Mouse (Mus musculus): ENCODE data around the gene Mreg. TPM values are rescaled to one million over a fixed set of nuclear protein-coding genes. Genes with fewer than 3 reads are reported as not detected.

Mreg gene
- polyA plus RNA-seq, 3 experiments from 2014 or later: 0.47 TPM; not detected in 2

GRCm38 (mm10) chr1:72191449-72191848, 20.7 kb downstream of the Mreg start:
- ATAC-seq: no peak

GRCm38 (mm10) chr1:72188142-72188738, 23.9 kb downstream of the Mreg start:
- no peak for ATAC-seq

GRCm38 (mm10) chr1:72187486-72187885, 24.6 kb downstream of the Mreg start:
- ATAC-seq: no peak

- ATAC-seq: no peak
These were observed 26.0 kb downstream of the Mreg start for GRCm38 (mm10) chr1:72186151-72186550.

- no peak for ATAC-seq
These were observed 28.6 kb downstream of the Mreg start for GRCm38 (mm10) chr1:72183554-72183953.

- no peak for ATAC-seq
These were observed 29.1 kb downstream of the Mreg start for GRCm38 (mm10) chr1:72182930-72183499.

GRCm38 (mm10) chr1:72179947-72180346, 32.2 kb downstream of the Mreg start:
- ATAC-seq: no peak

GRCm38 (mm10) chr1:72176239-72176638, 35.9 kb downstream of the Mreg start:
- no peak for ATAC-seq

GRCm38 (mm10) chr1:72174183-72174582, 37.9 kb downstream of the Mreg start:
- ATAC-seq: no peak

- no peak for ATAC-seq
These were observed 38.6 kb downstream of the Mreg start for GRCm38 (mm10) chr1:72173402-72174051.

- ATAC-seq: no peak
These were observed 39.3 kb downstream of the Mreg start for GRCm38 (mm10) chr1:72172788-72173187.

GRCm38 (mm10) chr1:72171001-72171860, 40.9 kb downstream of the Mreg start:
- ATAC-seq: no peak

- no peak for ATAC-seq
These were observed 45.1 kb downstream of the Mreg start for GRCm38 (mm10) chr1:72167024-72167423.

GRCm38 (mm10) chr1:72166468-72166814, 45.7 kb downstream of the Mreg start:
- no peak for ATAC-seq

- ATAC-seq: no peak
These were observed 46.2 kb downstream of the Mreg start for GRCm38 (mm10) chr1:72165723-72166467.

GRCm38 (mm10) chr1:72160321-72160720, 51.8 kb downstream of the Mreg start:
- no peak for ATAC-seq

GRCm38 (mm10) chr1:72145041-72145440, 67.1 kb downstream of the Mreg start:
- no peak for ATAC-seq

GRCm38 (mm10) chr1:72144426-72144825, 67.7 kb downstream of the Mreg start:
- ATAC-seq: no peak

- ATAC-seq: no peak
These were observed 70.1 kb downstream of the Mreg start for GRCm38 (mm10) chr1:72141893-72142480.

GRCm38 (mm10) chr1:72136101-72136500, 76.0 kb downstream of the Mreg start:
- no peak for ATAC-seq

- no peak for ATAC-seq
These were observed 77.6 kb downstream of the Mreg start for GRCm38 (mm10) chr1:72134534-72134933.
